Mouse (Mus musculus): ENCODE measurements around the gene Lipo2. TPM values are rescaled to one million over a fixed set of nuclear protein-coding genes. Genes with fewer than 3 reads are reported as not detected.
"Not testable (repeated sequence)": the region's sequence is repeated elsewhere in the genome, so short reads cannot be mapped to it uniquely, and the experiment has no call there.

Lipo2 gene
- 0.09 TPM in 1 of 2 replicates, not detected in the other for polyA plus RNA-seq (2012; rRNA removed)

- DNase-seq (ENCODE audit: low read depth) = not testable (repeated sequence)
Observed at GRCm38 (mm10) chr19:33751259-33751658, at the start of gene Lipo2. Gene Lipo2, minus strand, starts transcription at chr19:33751359.

GRCm38 (mm10) chr19:33787359-33787758 lies 36.2 kb upstream of the Lipo2 start, which contains the start of gene Lipo1:
Gene Lipo1, minus strand, starts transcription at chr19:33787459.
- not testable (repeated sequence) for DNase-seq (ENCODE audit: low read depth)

GRCm38 (mm10) chr19:33786576-33787277 lies 35.6 kb upstream of the Lipo2 start:
- no peak for DNase-seq (ENCODE audit: low read depth)

GRCm38 (mm10) chr19:33761287-33762086 lies 10.3 kb upstream of the Lipo2 start, which contains the start of gene Lipo3:
Gene Lipo3, minus strand, starts transcription at chr19:33761951.
- not testable (repeated sequence) for DNase-seq (ENCODE audit: low read depth)

Other genes starting within 250 kb of the Lipo2 start
- not detected in 2 replicates for gene Lipo4, start 233.6 kb downstream of the Lipo2 start, polyA plus RNA-seq (2012; rRNA removed)
- not detected in 2 replicates for gene Gm8978, start 126.1 kb downstream of the Lipo2 start, polyA plus RNA-seq (2012; rRNA removed)
- 4.7 and 5.7 TPM in 2 replicates for gene Lipo3, start 10.6 kb upstream of the Lipo2 start, polyA plus RNA-seq (2012; rRNA removed)
- gene Lipo1, start 36.1 kb upstream of the Lipo2 start, polyA plus RNA-seq (2012; rRNA removed) = not detected in 2 replicates
- gene Lipf, start 209.8 kb upstream of the Lipo2 start, polyA plus RNA-seq (2012; rRNA removed) = 1.5 and 2.1 TPM in 2 replicates

All from gonadal fat pad, adult 2 months (tissue).